Mouse (Mus musculus): ENCODE measurements around the gene Vps52. TPM values are rescaled to one million over a fixed set of nuclear protein-coding genes. Genes with fewer than 3 reads are reported as not detected.
"Not testable (repeated sequence)": the region's sequence is repeated elsewhere in the genome, so short reads cannot be mapped to it uniquely, and the experiment has no call there.

Vps52 gene
- total and polyA plus RNA-seq, 3 experiments, result 52.8 to 107 (median 55.1) TPM

GRCm38 (mm10) chr17:33968489-33968888 is 12.9 kb downstream of the Vps52 start:
- peak; percentile 80 for DNase-seq

- DNase-seq, result no peak
Observed at GRCm38 (mm10) chr17:33968927-33969326, 13.3 kb downstream of the Vps52 start.

GRCm38 (mm10) chr17:33969394-33969793 is 13.8 kb downstream of the Vps52 start:
- DNase-seq, result no peak

GRCm38 (mm10) chr17:33972691-33973090 is 17.1 kb downstream of the Vps52 start:
- DNase-seq, result no peak

- DNase-seq, result no peak
Observed at GRCm38 (mm10) chr17:33973572-33973971, 18.0 kb downstream of the Vps52 start.

- no peak for DNase-seq
Observed at GRCm38 (mm10) chr17:33977861-33978557, 22.4 kb downstream of the Vps52 start.

GRCm38 (mm10) chr17:33978631-33979031 is 23.0 kb downstream of the Vps52 start:
- peak; percentile 91 for DNase-seq

- DNase-seq, result no peak
Observed at GRCm38 (mm10) chr17:33979512-33980050, 24.0 kb downstream of the Vps52 start.

GRCm38 (mm10) chr17:33980181-33981035 is 24.8 kb downstream of the Vps52 start:
- DNase-seq, result no peak

- DNase-seq, result peak; percentile 92
Observed at GRCm38 (mm10) chr17:33981192-33981909, 25.7 kb downstream of the Vps52 start.

GRCm38 (mm10) chr17:33982136-33982535 is 26.5 kb downstream of the Vps52 start:
- DNase-seq, result peak; percentile 57

- peak; percentile 49 for DNase-seq
Observed at GRCm38 (mm10) chr17:33991788-33992664, 36.4 kb downstream of the Vps52 start.

- DNase-seq, result no peak
Observed at GRCm38 (mm10) chr17:33994959-33995358, 39.3 kb downstream of the Vps52 start.

GRCm38 (mm10) chr17:33995651-33996050 is 40.0 kb downstream of the Vps52 start:
- DNase-seq, result no peak

- DNase-seq, result not testable (repeated sequence)
Observed at GRCm38 (mm10) chr17:33997025-33997424, 41.4 kb downstream of the Vps52 start.

- DNase-seq, result not testable (repeated sequence)
Observed at GRCm38 (mm10) chr17:33998697-33999096, 43.1 kb downstream of the Vps52 start.

- peak; percentile 64 for DNase-seq
Observed at GRCm38 (mm10) chr17:33999341-34000149, 43.9 kb downstream of the Vps52 start.

GRCm38 (mm10) chr17:34000150-34000537 is 44.5 kb downstream of the Vps52 start, which contains the start of gene H2-K1:
H2-K1 (minus strand) TSS chr17:34000347.
- DNase-seq, result peak; percentile 95

- not testable (repeated sequence) for DNase-seq
Observed at GRCm38 (mm10) chr17:34000796-34001195, 45.2 kb downstream of the Vps52 start.

- no peak for DNase-seq
Observed at GRCm38 (mm10) chr17:34003426-34003825, 47.8 kb downstream of the Vps52 start.
